Mouse (Mus musculus): ENCODE measurements around the gene Gal3st2.
"Not testable (repeated sequence)": the region's sequence is repeated elsewhere in the genome, so short reads cannot be mapped to it uniquely, and the experiment has no call there.

Gene Gal3st2

GRCm38 (mm10) chr1:93871594-93872105, 10.5 kb downstream of the Gal3st2 start:
- DNase-seq (ENCODE audit: low spot score), result not testable (repeated sequence)

GRCm38 (mm10) chr1:93874405-93874804, 13.3 kb downstream of the Gal3st2 start:
- DNase-seq (ENCODE audit: low spot score), result not testable (repeated sequence)

- DNase-seq (ENCODE audit: low spot score), result not testable (repeated sequence)
Observed at GRCm38 (mm10) chr1:93881778-93882177, 20.7 kb downstream of the Gal3st2 start.

GRCm38 (mm10) chr1:93890936-93891335, 29.8 kb downstream of the Gal3st2 start:
- not testable (repeated sequence) for DNase-seq (ENCODE audit: low spot score)

DNA sequence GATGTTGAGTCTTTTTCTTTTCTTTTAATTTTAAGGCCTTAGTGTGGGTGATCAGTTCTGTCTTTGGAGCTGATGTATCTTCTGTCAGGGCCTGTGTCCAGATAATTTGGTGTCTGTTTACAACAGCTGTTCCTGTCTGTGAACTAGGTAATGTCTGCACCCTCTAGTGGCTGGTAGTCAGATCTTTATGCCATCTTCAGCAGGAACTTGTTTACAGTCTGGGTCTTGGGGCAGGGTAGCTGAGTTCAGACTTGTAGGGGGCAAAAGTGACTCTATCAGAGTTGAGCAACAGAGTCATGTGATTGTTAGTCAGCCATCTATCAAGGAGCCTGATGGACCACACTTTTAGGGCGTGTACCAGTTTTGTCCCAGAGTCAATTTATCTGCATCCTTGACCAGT, 36.3 kb downstream of the Gal3st2 start:
- not testable (repeated sequence) for DNase-seq (ENCODE audit: low spot score)

DNA sequence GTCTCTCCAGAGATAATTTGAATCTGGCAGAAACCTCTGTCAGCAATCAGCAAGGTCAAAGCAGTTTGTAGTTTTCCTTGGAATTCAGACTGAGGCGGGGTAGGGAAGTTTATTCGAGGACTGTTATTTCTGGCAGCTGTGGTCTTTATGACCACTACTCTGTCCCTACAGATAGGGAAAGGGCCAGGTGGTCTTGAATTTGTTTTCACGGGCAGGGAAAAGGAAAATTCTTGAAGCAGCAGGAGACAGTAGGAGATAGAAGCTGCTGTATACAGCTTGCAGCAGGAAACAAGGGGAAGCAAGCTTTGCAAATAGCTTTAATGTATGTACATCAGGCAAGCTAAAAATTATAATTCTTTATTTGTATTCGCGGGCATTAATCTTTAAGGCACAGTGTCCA, 40.2 kb downstream of the Gal3st2 start:
- not testable (repeated sequence) for DNase-seq (ENCODE audit: low spot score)

GRCm38 (mm10) chr1:93906690-93907089, 45.6 kb downstream of the Gal3st2 start:
- not testable (repeated sequence) for DNase-seq (ENCODE audit: low spot score)

- DNase-seq (ENCODE audit: low spot score), result not testable (repeated sequence)
Observed at GRCm38 (mm10) chr1:93908977-93909586, 48.0 kb downstream of the Gal3st2 start.

GRCm38 (mm10) chr1:93911877-93912276, 50.8 kb downstream of the Gal3st2 start:
- DNase-seq (ENCODE audit: low spot score), result not testable (repeated sequence)

DNA sequence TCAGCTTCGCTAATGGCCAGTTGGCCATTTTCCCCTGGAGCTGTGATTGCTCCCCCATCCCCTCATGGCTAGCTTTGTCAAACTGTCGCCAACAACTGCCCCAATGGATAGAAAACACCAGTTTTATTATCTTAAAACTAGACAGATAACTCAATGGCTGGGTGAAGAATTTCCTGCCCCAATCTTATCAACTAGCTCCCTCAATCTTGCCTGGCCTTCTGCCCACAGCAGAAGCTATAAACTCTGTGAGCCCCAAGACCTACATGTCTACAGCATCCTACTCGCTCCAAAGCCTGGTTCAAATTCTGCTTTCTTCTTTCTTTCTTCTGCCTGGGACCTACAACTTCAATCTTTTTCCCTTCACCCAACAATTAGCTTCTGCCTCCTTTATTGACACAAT, 56.1 kb downstream of the Gal3st2 start:
- DNase-seq (ENCODE audit: low spot score), result not testable (repeated sequence)

GRCm38 (mm10) chr1:93918011-93918410, 56.9 kb downstream of the Gal3st2 start, which contains the start of gene Gal3st2b:
TSS of gene Gal3st2b (plus strand) at chr1:93918311.
- DNase-seq (ENCODE audit: low spot score), result not testable (repeated sequence)

- DNase-seq (ENCODE audit: low spot score), result not testable (repeated sequence)
Observed at GRCm38 (mm10) chr1:93918775-93919174, 57.7 kb downstream of the Gal3st2 start.

DNA sequence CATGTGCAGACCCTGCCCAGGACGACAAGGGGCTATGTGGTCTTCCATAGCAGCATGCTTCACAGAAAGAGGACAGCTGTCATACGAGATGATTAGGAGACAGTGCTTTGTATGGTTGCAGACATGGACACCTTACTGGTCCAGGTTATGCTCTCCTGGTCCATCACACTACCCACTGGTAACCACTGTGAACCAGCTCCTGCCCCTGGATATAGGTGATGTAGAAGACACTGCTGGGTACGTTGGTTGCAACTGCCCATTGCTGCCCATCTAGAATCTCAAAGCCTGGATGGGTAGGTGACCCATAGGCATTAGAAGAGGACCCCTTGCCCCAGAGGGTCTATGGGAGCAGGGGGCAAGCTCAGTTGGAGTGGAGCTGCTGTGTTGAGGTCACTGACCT, 58.2 kb downstream of the Gal3st2 start:
- DNase-seq (ENCODE audit: low spot score), result not testable (repeated sequence)

- not testable (repeated sequence) for DNase-seq (ENCODE audit: low spot score)
Observed at GRCm38 (mm10) chr1:93922609-93923008, 61.5 kb downstream of the Gal3st2 start.

DNA sequence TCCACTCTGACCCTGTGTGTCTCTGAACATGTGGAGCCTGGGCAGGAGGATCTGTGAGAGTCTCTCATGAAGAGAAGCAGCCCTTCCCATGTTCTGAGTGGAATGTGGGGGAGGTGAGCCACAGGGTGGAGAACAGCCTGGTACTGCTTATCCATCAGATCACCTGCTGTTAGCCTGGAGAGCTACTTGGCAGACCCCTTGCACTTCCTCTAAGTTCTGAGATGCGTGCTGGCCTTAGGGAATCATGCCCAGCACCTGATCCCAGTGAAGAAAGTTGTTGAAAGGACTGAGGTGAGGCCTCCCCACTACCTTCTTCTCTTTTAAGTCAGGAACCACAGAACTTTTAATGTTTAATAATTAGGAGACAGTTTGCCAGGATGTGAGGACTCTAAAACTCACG, 62.0 kb downstream of the Gal3st2 start:
- not testable (repeated sequence) for DNase-seq (ENCODE audit: low spot score)

Measured in layer of hippocampus, adult 11-12 months (tissue).